Mouse (Mus musculus) cortical plate, adult 2 months (tissue): Measurements from ENCODE around the gene Adnp.

Experiments used
- CTCF ChIP-seq: fragments of 200-500 bp; IDR thresholded peaks from 2 replicates; pipeline ENCODE4 v1.5.1; 2011; ENCODE audit warnings: mild to moderate bottlenecking, control low read depth, low read length; ENCODE audit not compliant: insufficient read depth; ENCODE audit errors: extremely low read depth
- POLR2A ChIP-seq: fragments of 200-500 bp; IDR thresholded peaks from 2 replicates; pipeline ENCODE4 v1.6.1; 2011; ENCODE audit warnings: mild to moderate bottlenecking, low read length, control low read depth; ENCODE audit not compliant: insufficient read depth; ENCODE audit errors: extremely low read depth

DNA sequence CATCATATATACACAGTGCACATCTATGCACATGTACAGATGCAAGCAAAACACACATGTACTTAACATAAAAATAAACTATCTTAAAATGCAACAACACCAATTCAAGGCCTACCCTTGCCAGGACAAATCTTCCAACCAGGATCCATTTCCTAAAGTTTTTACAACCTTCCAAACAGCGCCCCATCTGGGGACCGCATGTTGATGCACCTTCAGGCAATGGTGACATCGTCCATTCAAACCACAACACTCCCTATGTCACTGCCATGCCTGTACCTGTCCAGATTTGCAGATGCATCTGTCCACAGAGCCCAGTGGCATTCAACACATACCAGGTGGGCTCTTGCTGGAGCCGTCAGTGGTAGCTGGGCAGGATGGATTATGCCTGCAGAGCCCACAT is 36.4 kb upstream of the Adnp start:
- TF ChIP-seq CTCF = no peak
- no peak for TF ChIP-seq POLR2A
